27 mouse cellular contexts compared by ENCODE assay signal in genomic region chr3:141244725-141245298, GRCm38 (mm10). TPM values are rescaled to one million over a fixed set of nuclear protein-coding genes. Genes with fewer than 3 reads are reported as not detected.
DNase-seq lines count a peak whose midpoint lies in the region; ATAC-seq lines count a peak whose summit lies in the region.
"Had no signal": no experiment of that assay in that cellular context is flagged by ENCODE, and none has a peak within 500 bp of the region (broad histone marks: within the 10 kb centered on the region; RNA-seq: fewer than 3 reads in every experiment).

No protein-coding gene starts in this region.

- H3K36me3 ChIP-seq in forebrain, embryonic 12.5 days (replicated peaks) = no peaks in the 10 kb centered on the region
- H3K36me3 ChIP-seq in forebrain, embryonic 11.5 days (ENCODE audit: control insufficient read depth, insufficient read depth, low read length) = no peaks in the 10 kb centered on the region
- no peaks in the 10 kb centered on the region for H3K36me3 ChIP-seq in forebrain, embryonic 16.5 days (ENCODE audit: control insufficient read depth, insufficient read depth)

- DNase-seq in forebrain, embryonic 11.5 days (ENCODE audit: low spot score) = no peak
- DNase-seq in frontal cortex, adult 2 months (ENCODE audit: extremely low spot score in 1 of 2, low spot score in 1 of 2) = no peak
- DNase-seq in retina, postnatal 1 day = peak; percentile 1
- no peak for DNase-seq in retina, embryonic 14.5 days (ENCODE audit: low spot score)
- no peak for DNase-seq in ovary, postnatal 14 days (ENCODE audit: low spot score)
- DNase-seq: adrenal gland, adult 2 months; adrenal gland, postnatal 14 days; B cell, adult 2 months; cerebellum, adult 18-20 months; cerebellum, adult 9-10 months; cerebellum, postnatal 14 days; gastrocnemius, adult 2 months; gastrocnemius, postnatal 14 days; heart, adult 11 months; kidney, adult 18-20 months; kidney, adult 9 months had no signal

- no peak overlapping the region for H3K27ac ChIP-seq in forebrain, embryonic 12.5 days
- H3K27ac ChIP-seq in forebrain, embryonic 11.5 days (ENCODE audit: low read depth, low read length) = no peak overlapping the region
- H3K27ac ChIP-seq in forebrain, embryonic 16.5 days (ENCODE audit: low read length) = no peak overlapping the region
- H3K27ac ChIP-seq: gastrocnemius, adult 2 months; hindbrain, embryonic 14.5 days; hindbrain, postnatal 0 days had no signal

- 0 out of 2 replicates have a peak, but pooled peaks have one; percentile 20 for ATAC-seq in forebrain, embryonic 12.5 days (ENCODE audit: low FRiP score)
- ATAC-seq in forebrain, embryonic 11.5 days (replicated peaks; ENCODE audit: low FRiP score) = no peak
- peak; percentile 52; the same call in 1 of the 2 replicates for ATAC-seq in frontal cortex, adult (ENCODE audit: low TSS enrichment)
- ATAC-seq in forebrain, embryonic 16.5 days = peak; percentile 82
- ATAC-seq: hindbrain, postnatal 0 days; inflammation-experienced regulatory T-cells, adult 6 months; intestine, embryonic 16.5 days had no signal

- no peaks in the 10 kb centered on the region for H3K27me3 ChIP-seq in forebrain, embryonic 12.5 days
- no peaks in the 10 kb centered on the region for H3K27me3 ChIP-seq in forebrain, embryonic 11.5 days (ENCODE audit: control insufficient read depth, insufficient read depth, low read length)
- H3K27me3 ChIP-seq in forebrain, embryonic 16.5 days (replicated peaks; ENCODE audit: control insufficient read depth, insufficient read depth, low read length) = no peaks in the 10 kb centered on the region

- H3K9me3 ChIP-seq in forebrain, embryonic 12.5 days = no peaks in the 10 kb centered on the region
- H3K9me3 ChIP-seq in forebrain, embryonic 11.5 days (ENCODE audit: control insufficient read depth, low read length) = no peaks in the 10 kb centered on the region
- H3K9me3 ChIP-seq in forebrain, embryonic 16.5 days (ENCODE audit: control insufficient read depth, low read length) = no peaks in the 10 kb centered on the region

- H3K4me1 ChIP-seq in forebrain, embryonic 12.5 days = no peaks in the 10 kb centered on the region
- no peaks in the 10 kb centered on the region for H3K4me1 ChIP-seq in forebrain, embryonic 11.5 days (replicated peaks; ENCODE audit: control insufficient read depth, insufficient read depth, low read length)
- H3K4me1 ChIP-seq in forebrain, embryonic 16.5 days (replicated peaks; ENCODE audit: control insufficient read depth, insufficient read depth, low read length) = no peaks in the 10 kb centered on the region

- 36% methylated on average over 5 of the region's 5 CpGs for WGBS in forebrain, embryonic 12.5 days
- WGBS in forebrain, embryonic 11.5 days = 48% methylated on average over 5 of the region's 5 CpGs
- 24% methylated on average over 5 of the region's 5 CpGs for WGBS in forebrain, embryonic 16.5 days

- H3K4me3 ChIP-seq in forebrain, embryonic 12.5 days (replicated peaks) = no peak overlapping the region
- no peak overlapping the region for H3K4me3 ChIP-seq in forebrain, embryonic 11.5 days (ENCODE audit: low read depth, low read length)
- H3K4me3 ChIP-seq in forebrain, embryonic 16.5 days (replicated peaks; ENCODE audit: low read length) = no peak overlapping the region
- H3K4me3 ChIP-seq: gastrocnemius, adult 2 months had no signal

- H3K9ac ChIP-seq in forebrain, embryonic 12.5 days = no peak overlapping the region
- no peak overlapping the region for H3K9ac ChIP-seq in forebrain, embryonic 11.5 days (ENCODE audit: low read length)
- no peak overlapping the region for H3K9ac ChIP-seq in forebrain, embryonic 16.5 days (replicated peaks; ENCODE audit: low read depth, low read length)
- H3K9ac ChIP-seq: hindbrain, embryonic 14.5 days had no signal

- H3K4me2 ChIP-seq in forebrain, embryonic 12.5 days = no peak overlapping the region
- H3K4me2 ChIP-seq in forebrain, embryonic 11.5 days (ENCODE audit: low read depth, low read length, severe bottlenecking) = no peak overlapping the region
- no peak overlapping the region for H3K4me2 ChIP-seq in forebrain, embryonic 16.5 days (ENCODE audit: low read length)
- H3K4me2 ChIP-seq: heart, embryonic 11.5 days; hindbrain, embryonic 14.5 days had no signal

RNA-seq across cellular contexts. Expression of gene Pdha2, which starts 32.7 kb away (rescaled TPM):
- polyA plus RNA-seq in forebrain, embryonic 12.5 days (2016; fragmentation: Nextera tagmentation; extraction: Ambion mirVana) = not detected in 2 replicates
- polyA plus RNA-seq in forebrain, embryonic 11.5 days (2014; fragmentation: Nextera tagmentation; extraction: Ambion mirVana) = not detected in 2 replicates
- polyA plus RNA-seq in frontal cortex, adult 2 months (2012; rRNA removed) = not detected in 2 replicates
- not detected in 2 replicates for polyA plus RNA-seq in forebrain, embryonic 16.5 days (2015; fragmentation: Nextera tagmentation; extraction: Ambion mirVana)
- polyA plus RNA-seq: adrenal gland, adult 2 months; embryonic facial prominence, embryonic 14.5 days; heart, embryonic 11.5 days; heart, embryonic 14.5 days; heart, postnatal 0 days; hindbrain, embryonic 14.5 days; hindbrain, postnatal 0 days; inflammation-experienced regulatory T-cells, adult 6 months; intestine, embryonic 16.5 days had no signal
